19 mouse cellular contexts compared by ENCODE assay signal in genomic region chr7:89948026-89948425, GRCm38 (mm10). TPM values are rescaled to one million over a fixed set of nuclear protein-coding genes. Genes with fewer than 3 reads are reported as not detected.
DNase-seq lines count a peak whose midpoint lies in the region; ATAC-seq and TF ChIP-seq lines count a peak whose summit lies in the region.
"Had no signal": no experiment of that assay in that cellular context is flagged by ENCODE, and none has a peak within 500 bp of the region (broad histone marks: within the 10 kb centered on the region; RNA-seq: fewer than 3 reads in every experiment).

No protein-coding gene starts in this region.

- intact Hi-C loops in heart, postnatal 10 days (cut with DNase I) = no loop called here

- no peak overlapping the region for H3K9ac ChIP-seq in heart, embryonic 12.5 days
- no peak overlapping the region for H3K9ac ChIP-seq in kidney, embryonic 14.5 days (ENCODE audit: low read depth, low read length)
- H3K9ac ChIP-seq: heart, embryonic 13.5 days; hindbrain, embryonic 15.5 days; kidney, embryonic 15.5 days; liver, embryonic 13.5 days; midbrain, embryonic 15.5 days; neural tube, embryonic 12.5 days; stomach, embryonic 15.5 days had no signal

- no peaks in the 10 kb centered on the region for H3K27me3 ChIP-seq in heart, embryonic 12.5 days (replicated peaks)
- no peaks in the 10 kb centered on the region for H3K27me3 ChIP-seq in kidney, embryonic 14.5 days (ENCODE audit: control insufficient read depth, insufficient read depth, low read length)
- H3K27me3 ChIP-seq: heart, embryonic 13.5 days; hindbrain, embryonic 15.5 days; kidney, embryonic 15.5 days; liver, embryonic 13.5 days; midbrain, embryonic 15.5 days; neural tube, embryonic 12.5 days; stomach, embryonic 15.5 days had no signal

- H3K36me3 ChIP-seq in heart, embryonic 12.5 days = no peaks in the 10 kb centered on the region
- H3K36me3 ChIP-seq in kidney, embryonic 14.5 days (ENCODE audit: control insufficient read depth, insufficient read depth, low read length) = no peaks in the 10 kb centered on the region
- H3K36me3 ChIP-seq: hindbrain, embryonic 15.5 days; kidney, embryonic 15.5 days; liver, embryonic 13.5 days; midbrain, embryonic 15.5 days; neural tube, embryonic 12.5 days; stomach, embryonic 15.5 days had no signal

- no peak overlapping the region for H3K4me3 ChIP-seq in heart, embryonic 12.5 days
- no peak overlapping the region for H3K4me3 ChIP-seq in kidney, embryonic 14.5 days (ENCODE audit: low read length)
- H3K4me3 ChIP-seq in layer of hippocampus, adult 2 months = no peak overlapping the region
- H3K4me3 ChIP-seq: heart, embryonic 13.5 days; hindbrain, embryonic 15.5 days; kidney, embryonic 15.5 days; liver, embryonic 13.5 days; midbrain, embryonic 15.5 days; neural tube, embryonic 12.5 days; stomach, embryonic 15.5 days had no signal

- ATAC-seq in heart, embryonic 12.5 days (ENCODE audit: insufficient number of reproducible peaks, low FRiP score) = no peak
- no peak for ATAC-seq in kidney, embryonic 14.5 days (ENCODE audit: low FRiP score, low TSS enrichment)
- ATAC-seq: midbrain, embryonic 15.5 days had no signal

- TF ChIP-seq CTCF in layer of hippocampus, adult 2 months (conservative IDR thresholded peaks at IDR 0.05) = no peak

- H3K27ac ChIP-seq in heart, embryonic 12.5 days (ENCODE audit: poor library complexity, severe bottlenecking) = no peak overlapping the region
- H3K27ac ChIP-seq in kidney, embryonic 14.5 days (ENCODE audit: low read depth, low read length) = no peak overlapping the region
- H3K27ac ChIP-seq in layer of hippocampus, adult 2 months = no peak overlapping the region
- H3K27ac ChIP-seq: heart, embryonic 13.5 days; hindbrain, embryonic 15.5 days; kidney, embryonic 15.5 days; liver, embryonic 13.5 days; midbrain, embryonic 15.5 days; neural tube, embryonic 12.5 days; stomach, embryonic 15.5 days had no signal

- H3K4me1 ChIP-seq in heart, embryonic 12.5 days (replicated peaks) = no peaks in the 10 kb centered on the region
- no peaks in the 10 kb centered on the region for H3K4me1 ChIP-seq in kidney, embryonic 14.5 days (ENCODE audit: control insufficient read depth, insufficient read depth, low read length)
- H3K4me1 ChIP-seq: heart, embryonic 13.5 days; hindbrain, embryonic 15.5 days; kidney, embryonic 15.5 days; midbrain, embryonic 15.5 days; neural tube, embryonic 12.5 days; stomach, embryonic 15.5 days had no signal

- 73% methylated on average over 7 of the region's 7 CpGs for WGBS in heart, embryonic 12.5 days
- WGBS in kidney, embryonic 14.5 days = 91% methylated on average over 7 of the region's 7 CpGs

- DNase-seq in cerebellum, postnatal 10 days = peak; percentile 73 to 79
- DNase-seq in cerebellum, adult 9-10 months = no peak
- DNase-seq in heart, postnatal 10 days = peak; percentile 39
- peak; percentile 26 for DNase-seq in 3T3-L1 (ENCODE audit: low read depth, low spot score)
- DNase-seq in gastrocnemius, postnatal 25 days = peak; percentile 38
- DNase-seq in layer of hippocampus, adult 2 months (ENCODE audit: low spot score in 2 of 2) = no peak
- DNase-seq: adrenal gland, adult 2 months; cerebellum, adult 11 months; left cerebral cortex, postnatal 4 days; liver, embryonic 13.5 days; thymus, postnatal 14 days had no signal

- no peaks in the 10 kb centered on the region for H3K9me3 ChIP-seq in heart, embryonic 12.5 days (replicated peaks)
- H3K9me3 ChIP-seq in kidney, embryonic 14.5 days (ENCODE audit: control insufficient read depth, low read length) = no peaks in the 10 kb centered on the region
- H3K9me3 ChIP-seq: hindbrain, embryonic 15.5 days; kidney, embryonic 15.5 days; liver, embryonic 13.5 days; midbrain, embryonic 15.5 days; neural tube, embryonic 12.5 days; stomach, embryonic 15.5 days had no signal

- no peak overlapping the region for H3K4me2 ChIP-seq in heart, embryonic 12.5 days
- H3K4me2 ChIP-seq in kidney, embryonic 14.5 days (replicated peaks; ENCODE audit: low read depth, low read length) = no peak overlapping the region
- H3K4me2 ChIP-seq: heart, embryonic 13.5 days; hindbrain, embryonic 15.5 days; kidney, embryonic 15.5 days; liver, embryonic 13.5 days; midbrain, embryonic 15.5 days; neural tube, embryonic 12.5 days; stomach, embryonic 15.5 days had no signal

RNA-seq across cellular contexts. Expression of gene Hikeshi, which starts 7.0 kb away (rescaled TPM):
- total RNA-seq in heart, postnatal 10 days (2021) = 10 to 100 TPM; 59.1 to 61.9 TPM
- polyA plus RNA-seq in heart, embryonic 12.5 days (2016; fragmentation: Nextera tagmentation; extraction: Ambion mirVana) = 112 TPM in 2 replicates
- total RNA-seq in gastrocnemius, postnatal 25 days (2021) = 100 to 1,000 TPM in 1 of 2 experiments, 10 to 100 TPM in 1; 87.6 to 108 TPM
- 144 and 154 TPM in 2 replicates for polyA plus RNA-seq in kidney, embryonic 14.5 days (2014; fragmentation: Nextera tagmentation; extraction: Ambion mirVana)
- 10 to 100 TPM; 96.0 to 96.3 TPM for total RNA-seq in layer of hippocampus, adult 2 months (2021)

RNA-seq across cellular contexts. Expression of gene Eed, which starts 32.8 kb away (rescaled TPM):
- 10 to 100 TPM; 26.6 to 30.3 TPM for total RNA-seq in heart, postnatal 10 days (2021)
- 51.3 and 51.9 TPM in 2 replicates for polyA plus RNA-seq in heart, embryonic 12.5 days (2016; fragmentation: Nextera tagmentation; extraction: Ambion mirVana)
- 10 to 100 TPM; 21.7 to 30.8 TPM for total RNA-seq in gastrocnemius, postnatal 25 days (2021)
- 86.1 and 95.1 TPM in 2 replicates for polyA plus RNA-seq in kidney, embryonic 14.5 days (2014; fragmentation: Nextera tagmentation; extraction: Ambion mirVana)
- 10 to 100 TPM; 37.2 to 42.2 TPM for total RNA-seq in layer of hippocampus, adult 2 months (2021)

RNA-seq across cellular contexts. Expression of gene Ccdc81, which starts 44.6 kb away (rescaled TPM):
- not detected for total RNA-seq in heart, postnatal 10 days (2021)
- 0.06 TPM in 1 of 2 replicates, not detected in the other for polyA plus RNA-seq in heart, embryonic 12.5 days (2016; fragmentation: Nextera tagmentation; extraction: Ambion mirVana)
- not detected for total RNA-seq in gastrocnemius, postnatal 25 days (2021)
- polyA plus RNA-seq in kidney, embryonic 14.5 days (2014; fragmentation: Nextera tagmentation; extraction: Ambion mirVana) = not detected in 2 replicates
- under 1 TPM; 0.56 to 0.90 TPM for total RNA-seq in layer of hippocampus, adult 2 months (2021)
- polyA plus RNA-seq: adrenal gland, adult 2 months; heart, embryonic 13.5 days; liver, embryonic 13.5 days; stomach, embryonic 15.5 days had no signal

Comparison
In these comparisons a context has a peak if more than half of its experiments do, and no peak if none do; other contexts are left out.
1. DNase-seq: peak in cerebellum, postnatal 10 days (2 of 2), heart, postnatal 10 days (2 of 2), 3T3-L1 (single experiment) and gastrocnemius, postnatal 25 days (single experiment); none in cerebellum, adult 9-10 months (single experiment) and layer of hippocampus, adult 2 months (0 of 2).